Mouse (Mus musculus) brain, embryonic 14.5 days (tissue): ENCODE measurements around the gene Serpina3c.

Source experiments
- CTCF ChIP-seq: fragments of 200-500 bp; IDR thresholded peaks from 2 replicates; pipeline ENCODE4 v1.5.1; 2012; ENCODE audit warnings: inconsistent platforms, mild to moderate bottlenecking, moderate library complexity, borderline replicate concordance; ENCODE audit not compliant: insufficient read depth, insufficient read length; ENCODE audit errors: extremely low read depth
- POLR2A ChIP-seq: fragments of 200-500 bp; IDR thresholded peaks from 2 replicates; pipeline ENCODE4 v1.6.1; 2012; ENCODE audit warnings: mild to moderate bottlenecking, inconsistent platforms, borderline replicate concordance; ENCODE audit not compliant: poor library complexity, insufficient read depth, insufficient read length, severe bottlenecking; ENCODE audit errors: extremely low read depth

- TF ChIP-seq CTCF (no peak), POLR2A (no peak)
Observed at GRCm38 (mm10) chr12:104142427-104142826, 11.2 kb downstream of the Serpina3c start.
